Mouse (Mus musculus): ENCODE results near the gene Ermap. TPM values are rescaled to one million over a fixed set of nuclear protein-coding genes. Genes with fewer than 3 reads are reported as not detected.

The Ermap gene
- 1.3 and 1.4 TPM in 2 replicates for polyA plus RNA-seq (2015; fragmentation: Nextera tagmentation; extraction: Ambion mirVana)

DNA sequence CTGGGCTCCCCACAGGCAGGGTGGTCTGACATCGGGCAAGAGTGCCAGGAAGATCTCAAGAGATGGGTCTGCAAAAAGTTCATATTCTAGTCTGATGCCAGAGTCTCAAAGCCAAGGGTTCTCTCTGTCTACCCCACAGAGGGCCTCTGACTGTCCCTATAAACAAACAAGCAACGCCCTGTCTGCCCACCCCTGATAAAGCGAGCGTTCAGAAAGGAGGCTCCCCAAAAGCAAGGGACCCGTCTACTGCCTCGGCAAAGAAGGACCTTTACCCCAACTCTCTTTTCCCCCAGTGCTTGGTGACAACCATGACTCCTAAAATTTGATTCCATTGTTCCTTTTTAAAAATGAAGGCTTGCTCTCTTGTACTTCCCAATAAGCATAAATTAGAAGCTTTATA is at the start of gene Ermap:
Ermap (minus strand) TSS at position 148 of the 400 bp plus-strand sequence.
- Histone ChIP-seq H3K9me3 (no peaks in the 10 kb centered on the region), H3K4me2 (no peak within 1 kb of the TSS), H3K4me3 (no peak within 1 kb of the TSS), H3K27me3 (replicated peaks) (no peaks in the 10 kb centered on the region; the same call in 1 of the 2 replicates), H3K27ac (no peak within 1 kb of the TSS), H3K36me3 (replicated peaks) (no peaks in the 10 kb centered on the region), H3K9ac (no peak within 1 kb of the TSS), H3K4me1 (no peaks in the 10 kb centered on the region)
- WGBS = 55% methylated on average over 6 of the region's 6 CpGs
- no peak for ATAC-seq (replicated peaks)

GRCm38 (mm10) chr4:119239181-119239682 is 49.4 kb upstream of the Ermap start:
- Histone ChIP-seq H3K27ac (peak overlapping the region; percentile 77), H3K4me1 (peaks cover 7% of the 10 kb centered on the region), H3K36me3 (replicated peaks) (peaks cover 31% of the 10 kb centered on the region; the same call in 1 of the 2 replicates), H3K4me2 (peak overlapping the region; percentile 8; the same call in 1 of the 2 replicates), H3K9me3 (no peaks in the 10 kb centered on the region), H3K4me3 (no peak overlapping the region), H3K27me3 (replicated peaks) (no peaks in the 10 kb centered on the region), H3K9ac (no peak overlapping the region; the same call in 1 of the 2 replicates)
- 37% methylated on average over 12 of the region's 12 CpGs for WGBS
- ATAC-seq (replicated peaks) = peak; percentile 57

DNA sequence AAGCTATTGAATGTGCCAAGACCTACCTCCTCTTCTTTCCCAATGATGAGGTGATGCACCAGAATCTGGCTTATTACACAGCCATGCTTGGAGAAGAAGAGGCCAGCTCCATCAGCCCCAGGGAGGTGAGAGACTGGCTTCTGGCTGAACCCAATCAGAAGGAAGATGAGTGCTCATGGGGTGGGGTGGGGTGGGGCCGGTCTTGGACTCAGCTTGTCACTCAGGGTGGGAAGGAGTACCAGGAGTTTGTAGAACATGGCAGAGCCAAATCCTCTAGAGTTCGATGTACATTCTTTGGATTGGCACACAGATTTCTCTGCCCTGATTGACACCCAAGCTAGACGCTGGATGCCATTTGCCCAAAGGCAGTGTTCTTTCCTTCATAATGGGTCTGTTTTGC is 48.9 kb upstream of the Ermap start:
- H3K27me3 ChIP-seq (replicated peaks) = no peaks in the 10 kb centered on the region
- H3K4me1 ChIP-seq = peaks cover 13% of the 10 kb centered on the region
- no peak overlapping the region for H3K4me2 ChIP-seq
- peaks cover 28% of the 10 kb centered on the region; the same call in 1 of the 2 replicates for H3K36me3 ChIP-seq (replicated peaks)
- H3K9ac ChIP-seq = no peak overlapping the region
- H3K4me3 ChIP-seq = no peak overlapping the region
- no peak overlapping the region for H3K27ac ChIP-seq
- H3K9me3 ChIP-seq = no peaks in the 10 kb centered on the region
- ATAC-seq (replicated peaks) = no peak
- 77% methylated on average over 3 of the region's 3 CpGs for WGBS

DNA sequence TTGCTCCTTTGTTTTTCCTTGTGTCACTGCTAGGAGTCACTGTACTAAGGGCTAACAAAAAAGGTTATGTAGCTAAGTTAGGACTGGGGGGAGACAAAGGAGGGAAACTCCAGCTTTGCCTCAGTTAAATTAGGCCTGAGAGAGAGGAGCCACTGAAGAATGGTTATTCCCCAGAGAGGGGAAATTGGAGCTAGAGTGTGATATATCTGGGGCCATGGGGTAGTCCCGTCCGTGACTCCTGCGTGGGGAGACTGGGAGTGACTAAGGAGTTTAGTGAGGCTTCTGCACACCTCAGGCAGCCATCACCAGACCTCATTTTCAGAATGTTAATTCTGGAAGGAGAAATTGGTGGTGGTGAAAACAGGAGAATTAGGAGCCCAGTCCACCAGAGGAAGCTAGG is 44.5 kb upstream of the Ermap start:
- H3K4me2 ChIP-seq = peak overlapping the region; percentile 77
- H3K9me3 ChIP-seq = no peaks in the 10 kb centered on the region
- H3K4me1 ChIP-seq = peaks cover 18% of the 10 kb centered on the region
- peak overlapping the region; percentile 58 for H3K4me3 ChIP-seq
- no peak overlapping the region for H3K9ac ChIP-seq
- H3K27ac ChIP-seq = no peak overlapping the region
- peaks cover 10% of the 10 kb centered on the region; the same call in 1 of the 2 replicates for H3K36me3 ChIP-seq (replicated peaks)
- H3K27me3 ChIP-seq (replicated peaks) = no peaks in the 10 kb centered on the region
- 81% methylated on average over 3 of the region's 3 CpGs for whole genome bisulfite sequencing
- no peak for ATAC-seq (replicated peaks)

GRCm38 (mm10) chr4:119233256-119233901 is 43.6 kb upstream of the Ermap start:
- Histone ChIP-seq H3K9ac (peak overlapping the region; percentile 58), H3K4me2 (peak overlapping the region; percentile 77), H3K4me1 (peaks cover 16% of the 10 kb centered on the region), H3K4me3 (peak overlapping the region; percentile 58), H3K27me3 (replicated peaks) (no peaks in the 10 kb centered on the region), H3K27ac (peak overlapping the region; percentile 52), H3K9me3 (no peaks in the 10 kb centered on the region), H3K36me3 (replicated peaks) (peaks cover 10% of the 10 kb centered on the region; the same call in 1 of the 2 replicates)
- under 1% methylated on average over 36 of the region's 36 CpGs for WGBS
- peak; percentile 10; the same call in 1 of the 2 replicates for ATAC-seq (replicated peaks)

DNA sequence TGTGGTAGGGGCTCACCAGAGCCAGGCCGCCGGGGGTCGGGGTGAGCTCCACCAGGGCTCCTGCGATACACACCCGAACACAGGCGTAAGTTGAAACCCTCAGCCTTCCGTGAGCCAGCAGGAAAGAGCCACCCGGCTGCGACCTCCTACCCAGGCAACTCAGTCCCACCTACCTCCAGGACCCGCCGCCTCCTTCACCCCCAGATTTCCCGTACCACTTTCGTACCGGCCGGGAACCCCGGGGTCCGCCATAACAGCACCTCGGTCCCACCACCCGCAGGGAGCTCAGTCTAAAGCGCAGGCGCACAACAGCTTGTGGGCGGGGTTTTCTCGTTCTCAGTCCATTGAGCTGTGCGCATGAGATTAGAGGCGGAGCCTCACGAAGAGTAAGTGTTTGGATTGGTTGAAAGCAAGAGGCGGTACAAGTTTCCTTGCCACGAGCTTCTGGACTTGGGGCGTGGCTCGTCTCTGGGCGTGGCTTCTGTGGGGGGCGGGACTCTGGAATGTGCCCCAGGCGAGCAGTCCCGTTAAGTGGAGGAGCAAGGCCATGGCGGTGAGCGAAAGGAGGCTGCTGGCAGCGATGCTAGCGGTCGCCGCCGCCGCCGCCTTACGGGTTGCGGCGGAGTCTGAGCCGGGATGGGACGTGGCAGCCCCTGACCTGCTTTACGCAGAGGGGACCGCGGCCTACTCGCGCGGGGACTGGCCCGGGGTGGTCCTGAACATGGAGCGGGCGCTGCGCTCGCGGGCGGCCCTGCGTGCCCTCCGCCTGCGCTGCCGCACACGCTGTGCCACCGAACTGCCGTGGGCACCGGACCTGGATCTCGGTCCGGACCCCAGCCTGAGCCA is 42.8 kb upstream of the Ermap start, which contains the start of the genes AU022252 and P3h1:
AU022252 (minus strand) TSS at position 303 of the 846 bp plus-strand sequence.
P3h1 (plus strand) TSS at position 506 of the 846 bp plus-strand sequence.
- Histone ChIP-seq H3K4me2 (peak within 1 kb of the TSS; percentile 77), H3K4me1 (peaks cover 16% of the 10 kb centered on the region), H3K27ac (peak within 1 kb of the TSS; percentile 52), H3K4me3 (peak within 1 kb of the TSS; percentile 58), H3K36me3 (replicated peaks) (peaks cover 10% of the 10 kb centered on the region; the same call in 1 of the 2 replicates), H3K9ac (peak within 1 kb of the TSS; percentile 66), H3K9me3 (no peaks in the 10 kb centered on the region), H3K27me3 (replicated peaks) (no peaks in the 10 kb centered on the region)
- ATAC-seq (replicated peaks) = peak; percentile 96
- under 1% methylated on average over 55 of the region's 71 CpGs for WGBS

DNA sequence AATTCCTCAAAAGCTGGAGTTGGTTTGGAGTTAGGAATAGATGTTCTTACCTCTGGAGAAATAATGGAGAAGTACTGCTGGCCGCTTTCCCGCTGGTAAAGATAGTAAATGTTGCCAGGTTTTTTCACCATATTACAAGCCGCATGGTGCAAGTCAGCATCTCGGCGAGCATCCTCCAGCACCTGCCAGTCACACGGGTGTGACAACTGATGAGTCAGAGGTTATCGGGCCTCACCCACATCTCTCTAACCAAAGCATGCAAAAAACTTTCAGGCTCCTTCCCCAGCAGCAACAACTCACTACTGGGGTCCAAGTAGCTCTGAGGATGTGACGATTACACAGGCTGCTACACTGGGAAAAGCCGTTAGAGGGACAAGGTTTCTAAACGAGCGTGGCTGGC is 36.9 kb upstream of the Ermap start:
- Histone ChIP-seq H3K4me3 (no peak overlapping the region), H3K9ac (no peak overlapping the region), H3K36me3 (replicated peaks) (peaks cover 13% of the 10 kb centered on the region), H3K27me3 (replicated peaks) (no peaks in the 10 kb centered on the region), H3K9me3 (no peaks in the 10 kb centered on the region), H3K4me2 (no peak overlapping the region), H3K27ac (no peak overlapping the region), H3K4me1 (peaks cover 5% of the 10 kb centered on the region; the same call in 1 of the 2 replicates)
- ATAC-seq (replicated peaks) = no peak
- WGBS = 96% methylated on average over 11 of the region's 11 CpGs

GRCm38 (mm10) chr4:119225719-119226118 is 35.9 kb upstream of the Ermap start:
- no peaks in the 10 kb centered on the region for H3K27me3 ChIP-seq (replicated peaks)
- WGBS = 89% methylated on average over 9 of the region's 9 CpGs
- H3K36me3 ChIP-seq (replicated peaks) = peaks cover 13% of the 10 kb centered on the region
- H3K9me3 ChIP-seq = no peaks in the 10 kb centered on the region
- H3K27ac ChIP-seq = no peak overlapping the region
- no peak overlapping the region for H3K4me3 ChIP-seq
- H3K4me1 ChIP-seq = no peaks in the 10 kb centered on the region
- no peak overlapping the region for H3K9ac ChIP-seq
- no peak for ATAC-seq (replicated peaks)
- H3K4me2 ChIP-seq = no peak overlapping the region

DNA sequence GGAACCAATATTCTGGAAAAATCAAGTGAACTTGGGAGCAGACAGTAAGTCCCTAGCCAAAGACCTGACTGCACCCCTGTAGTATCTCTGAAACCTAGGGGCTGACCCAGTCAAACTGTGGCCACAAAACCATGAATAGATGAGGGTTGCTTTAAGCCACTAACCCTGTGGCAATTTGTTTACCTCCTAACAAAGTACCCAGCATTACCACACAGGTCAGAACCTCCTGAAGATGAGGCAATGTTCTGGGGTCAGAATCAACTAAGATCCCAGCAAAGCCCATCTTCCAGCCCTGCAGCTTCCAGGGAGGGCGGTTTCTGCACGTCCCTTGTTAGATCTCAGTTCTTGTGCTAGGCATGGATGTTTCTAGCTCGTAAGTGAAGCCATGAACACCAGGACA is 34.7 kb upstream of the Ermap start:
- no peaks in the 10 kb centered on the region for H3K9me3 ChIP-seq
- peaks cover 13% of the 10 kb centered on the region for H3K36me3 ChIP-seq (replicated peaks)
- H3K4me1 ChIP-seq = no peaks in the 10 kb centered on the region
- no peak for ATAC-seq (replicated peaks)
- no peaks in the 10 kb centered on the region for H3K27me3 ChIP-seq (replicated peaks)
- WGBS = 92% methylated on average over 3 of the region's 3 CpGs
- no peak overlapping the region for H3K9ac ChIP-seq
- H3K27ac ChIP-seq = no peak overlapping the region
- H3K4me3 ChIP-seq = no peak overlapping the region
- no peak overlapping the region for H3K4me2 ChIP-seq

DNA sequence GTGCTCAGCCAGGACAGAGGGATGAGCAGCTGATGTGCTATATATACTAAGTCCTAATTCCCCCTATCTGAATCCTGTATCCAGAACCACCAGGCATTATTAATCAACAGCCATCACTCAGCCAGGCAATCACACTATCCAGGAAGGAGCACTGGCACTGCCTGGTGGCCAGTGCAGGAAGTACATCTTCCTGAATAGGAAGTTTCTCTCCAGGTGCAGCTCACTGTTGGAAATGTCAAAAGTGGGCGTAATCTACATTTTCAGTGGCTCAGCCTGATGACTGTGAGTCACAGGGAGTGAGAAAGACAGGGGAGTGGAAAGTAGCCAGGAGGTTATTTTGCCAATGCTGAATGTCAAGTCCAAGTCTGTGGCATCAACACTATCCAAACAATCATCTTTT is 33.9 kb upstream of the Ermap start:
- no peaks in the 10 kb centered on the region for H3K9me3 ChIP-seq
- no peaks in the 10 kb centered on the region for H3K4me1 ChIP-seq
- 83% methylated on average over 1 of the region's 1 CpGs for WGBS
- no peak overlapping the region for H3K4me2 ChIP-seq
- H3K27me3 ChIP-seq (replicated peaks) = no peaks in the 10 kb centered on the region
- no peak overlapping the region for H3K27ac ChIP-seq
- peaks cover 13% of the 10 kb centered on the region for H3K36me3 ChIP-seq (replicated peaks)
- H3K4me3 ChIP-seq = no peak overlapping the region
- no peak for ATAC-seq (replicated peaks)
- no peak overlapping the region for H3K9ac ChIP-seq

GRCm38 (mm10) chr4:119218169-119218568 is 28.4 kb upstream of the Ermap start, which contains the start of gene Tmem269:
TSS of gene Tmem269 (minus strand) at chr4:119218217.
- ATAC-seq (replicated peaks) = peak; percentile 16; the same call in 1 of the 2 replicates
- Histone ChIP-seq H3K9ac (no peak within 1 kb of the TSS), H3K36me3 (replicated peaks) (no peaks in the 10 kb centered on the region), H3K4me2 (no peak within 1 kb of the TSS), H3K9me3 (no peaks in the 10 kb centered on the region), H3K4me3 (no peak within 1 kb of the TSS), H3K4me1 (no peaks in the 10 kb centered on the region), H3K27ac (no peak within 1 kb of the TSS), H3K27me3 (replicated peaks) (no peaks in the 10 kb centered on the region)
- 8% methylated on average over 11 of the region's 11 CpGs for WGBS

- Histone ChIP-seq H3K4me3 (no peak overlapping the region), H3K9me3 (no peaks in the 10 kb centered on the region), H3K9ac (no peak overlapping the region), H3K27me3 (replicated peaks) (no peaks in the 10 kb centered on the region), H3K36me3 (replicated peaks) (no peaks in the 10 kb centered on the region), H3K27ac (no peak overlapping the region), H3K4me1 (no peaks in the 10 kb centered on the region), H3K4me2 (no peak overlapping the region)
- no peak for ATAC-seq (replicated peaks)
- WGBS = 83% methylated on average over 8 of the region's 8 CpGs
Observed at GRCm38 (mm10) chr4:119216667-119217066, 26.9 kb upstream of the Ermap start.

Data from midbrain, embryonic 15.5 days (tissue).